Mouse (Mus musculus): ENCODE measurements at regions not wholly inside any gene's neighbourhood (a gene's known extent, or its start where the extent isn't known, plus 50 kb on each side); places are given as distances from the start of the nearest gene placed in this dataset.

DNA sequence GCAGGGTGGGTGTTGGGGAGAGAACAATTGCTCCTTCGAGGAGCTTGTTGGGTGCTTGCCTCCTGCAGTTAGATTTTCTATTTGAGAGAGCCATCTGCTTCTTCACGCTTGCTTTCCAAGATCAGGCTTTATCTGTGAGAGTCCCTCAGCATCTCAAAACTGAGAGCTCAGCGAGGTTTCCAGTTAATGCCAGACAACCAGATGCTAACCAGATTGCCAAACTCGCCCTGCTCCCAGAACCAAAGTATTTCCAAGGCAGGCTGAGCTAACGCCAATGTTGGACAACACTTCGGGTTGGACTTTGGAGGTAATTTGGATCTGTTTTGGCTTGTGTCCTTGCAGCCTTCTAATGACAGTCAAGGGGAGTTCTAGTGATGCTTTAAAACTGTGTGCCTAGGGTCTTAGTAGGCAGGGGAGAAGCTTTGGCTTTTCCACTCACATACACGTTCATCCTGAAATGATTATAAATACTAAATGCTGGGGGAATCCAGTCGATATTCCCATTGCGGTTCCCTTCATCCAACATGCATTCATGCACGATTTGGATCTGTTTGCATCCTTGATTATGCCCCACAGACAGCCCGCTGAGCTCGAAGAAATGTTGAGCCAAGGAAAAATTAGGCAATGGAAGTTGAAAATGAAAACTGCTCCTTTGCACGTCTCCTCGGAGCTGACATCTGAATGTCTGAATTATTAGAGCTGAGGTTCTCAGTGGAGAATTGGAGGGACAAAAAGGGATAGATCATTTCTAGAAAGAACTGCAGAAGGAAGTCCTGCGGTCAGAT is 68.4 kb upstream of the Trpm3 start:
- intact Hi-C loops (cut with DNase I), result no loop called here
- no peak for DNase-seq (ENCODE audit: extremely low spot score in 1 of 2, low spot score in 2 of 2)
- Histone ChIP-seq H3K4me3 (no peak overlapping the region), H3K27ac (no peak overlapping the region)
- no peak for TF ChIP-seq CTCF (IDR thresholded peaks at IDR 0.05)

DNA sequence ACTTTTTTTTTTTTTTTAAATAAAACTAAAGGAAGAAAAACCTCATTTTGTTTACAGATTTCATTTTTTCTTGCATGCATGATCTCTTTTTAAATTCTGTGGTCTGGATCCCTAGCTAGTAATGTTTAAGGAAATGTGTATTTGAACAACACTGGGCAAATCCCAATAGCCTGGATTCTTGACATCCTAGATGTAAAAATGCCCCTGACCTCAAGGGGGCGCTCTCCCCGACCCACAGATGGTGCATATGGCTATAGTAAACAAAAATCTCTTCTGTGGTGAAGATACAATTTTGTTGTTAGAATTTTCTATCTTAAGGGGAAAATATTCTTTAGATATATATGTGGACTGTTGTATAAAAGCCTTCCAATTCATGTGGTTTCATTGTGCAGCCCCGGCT is 67.1 kb upstream of the Trpm3 start:
- H3K4me3 ChIP-seq, result no peak overlapping the region
- no peak overlapping the region for H3K27ac ChIP-seq
- no peak for DNase-seq (ENCODE audit: extremely low spot score in 1 of 2, low spot score in 2 of 2)
- TF ChIP-seq CTCF (IDR thresholded peaks at IDR 0.05), result peak; percentile 30
- intact Hi-C loops (cut with DNase I), result no loop called here

DNA sequence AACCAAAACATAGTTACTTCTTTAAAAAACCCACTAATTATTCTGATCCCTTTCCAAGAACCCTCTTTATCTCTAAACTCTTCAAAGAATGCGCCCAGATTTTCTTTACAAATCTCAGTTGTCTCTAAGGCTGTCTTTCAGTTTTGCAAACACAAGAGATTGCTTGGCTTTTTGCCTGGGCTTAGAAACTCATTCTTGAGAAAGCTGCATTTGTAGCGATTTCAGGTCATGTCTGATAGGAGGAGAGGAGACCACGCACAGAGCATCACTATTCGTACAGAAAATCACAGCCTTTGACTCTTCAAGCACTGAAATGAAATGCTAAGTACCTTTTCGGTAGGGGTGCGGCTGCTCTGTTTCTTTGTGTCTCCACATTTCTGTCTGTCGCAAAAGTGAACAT is 64.8 kb upstream of the Trpm3 start:
- no peak for TF ChIP-seq CTCF (IDR thresholded peaks at IDR 0.05)
- no peak overlapping the region for H3K27ac ChIP-seq
- intact Hi-C loops (cut with DNase I), result no loop called here
- H3K4me3 ChIP-seq, result no peak overlapping the region
- DNase-seq (ENCODE audit: extremely low spot score in 1 of 2, low spot score in 2 of 2), result no peak

DNA sequence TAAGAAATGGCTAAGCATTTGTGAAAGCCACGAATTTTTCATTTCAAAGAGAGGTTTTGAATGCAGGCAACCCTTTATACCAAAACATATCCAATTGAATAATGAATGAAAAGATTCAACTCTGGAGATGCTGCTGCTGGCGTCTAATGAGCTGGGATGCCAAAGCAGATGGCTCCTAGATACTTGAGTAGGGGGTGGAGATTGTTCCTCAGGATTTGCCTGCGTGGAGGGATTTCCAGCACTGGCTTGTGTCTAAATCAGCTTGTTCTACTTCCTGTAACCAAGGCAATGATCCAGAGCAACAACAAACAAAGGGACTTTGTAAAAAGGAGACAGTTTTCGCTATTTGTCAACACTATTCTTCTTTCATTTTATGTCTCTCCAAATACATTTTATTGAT is 57.4 kb upstream of the Trpm3 start:
- DNase-seq (ENCODE audit: extremely low spot score in 1 of 2, low spot score in 2 of 2), result no peak
- intact Hi-C loops (cut with DNase I), result no loop called here
- H3K27ac ChIP-seq, result no peak overlapping the region
- TF ChIP-seq CTCF (IDR thresholded peaks at IDR 0.05), result no peak
- no peak overlapping the region for H3K4me3 ChIP-seq
